Mouse (Mus musculus): ENCODE measurements at regions not wholly inside any gene's neighbourhood (a gene's known extent, or its start where the extent isn't known, plus 50 kb on each side); places are given as distances from the start of the nearest gene placed in this dataset.

DNA sequence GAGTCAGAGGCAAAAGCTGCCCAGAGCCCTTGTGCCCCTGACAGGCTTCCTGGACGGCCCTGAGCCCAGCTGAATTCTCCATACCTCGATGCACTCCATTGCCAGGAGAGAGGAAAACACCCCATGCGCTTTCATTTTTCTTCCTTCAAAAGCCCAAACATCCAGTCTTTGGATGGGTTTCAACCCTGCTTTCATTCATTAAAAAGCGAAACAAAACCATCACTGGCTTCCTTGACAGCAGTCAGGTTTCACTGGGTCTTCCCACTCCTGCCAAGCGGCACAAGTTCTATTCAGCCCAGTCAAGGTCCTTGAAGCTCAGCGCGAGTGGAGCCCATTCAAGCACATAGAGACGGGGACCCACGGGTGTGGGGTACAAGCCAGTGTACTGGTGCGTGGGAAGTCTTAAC is 348.8 kb downstream of the Ankrd50 start:
- H3K4me1 ChIP-seq (ENCODE audit: control insufficient read depth in 1 of 2, insufficient read depth in 2 of 2, low read length in 2 of 2) = no peaks in the 10 kb centered on the region
- no peaks in the 10 kb centered on the region; a peak in 1 of 4 replicates for H3K27me3 ChIP-seq (ENCODE audit: control insufficient read depth in 1 of 2, insufficient read depth in 2 of 2, low read length in 2 of 2)
- no peak overlapping the region for H3K4me3 ChIP-seq (ENCODE audit: control insufficient read depth in 1 of 2, insufficient read depth in 1 of 2, low read depth in 2 of 2, low read length in 2 of 2)
- H3K9ac ChIP-seq (ENCODE audit: control insufficient read depth, low read depth, low read length, poor library complexity, severe bottlenecking) = no peak overlapping the region
- H3K27ac ChIP-seq (ENCODE audit: control insufficient read depth, low read depth, low read length) = no peak overlapping the region
- TF ChIP-seq TBP (IDR thresholded peaks at IDR 0.05; ENCODE audit: low read depth, low read length) (no peak), MXI1 (IDR thresholded peaks at IDR 0.05; ENCODE audit: low read depth, low read length) (no peak), GATA1 (IDR thresholded peaks at IDR 0.05; ENCODE audit: low read depth, low read length) (no peak), RCOR1 (IDR thresholded peaks at IDR 0.05; ENCODE audit: low read depth, low read length) (no peak), TCF12 (IDR thresholded peaks at IDR 0.05; ENCODE audit: low read depth, low read length) (no peak), MYC (IDR thresholded peaks at IDR 0.05; ENCODE audit: low read depth, low read length) (no peak)
- DNase-seq (ENCODE audit: low read depth, low spot score) = no peak
- no peaks in the 10 kb centered on the region for H3K9me3 ChIP-seq (replicated peaks; ENCODE audit: insufficient read depth, low read length)
- H3K79me2 ChIP-seq (ENCODE audit: control insufficient read depth, insufficient read depth, low read length, poor library complexity) = no peaks in the 10 kb centered on the region
- no peaks in the 10 kb centered on the region for H3K36me3 ChIP-seq (ENCODE audit: control insufficient read depth in 1 of 2, insufficient read depth in 2 of 2, low read length in 2 of 2)

- H3K27me3 ChIP-seq (ENCODE audit: control insufficient read depth in 1 of 2, insufficient read depth in 2 of 2, low read length in 2 of 2) = no peaks in the 10 kb centered on the region
- H3K36me3 ChIP-seq (ENCODE audit: control insufficient read depth in 1 of 2, insufficient read depth in 2 of 2, low read length in 2 of 2) = no peaks in the 10 kb centered on the region
- no peaks in the 10 kb centered on the region for H3K9me3 ChIP-seq (replicated peaks; ENCODE audit: insufficient read depth, low read length)
- no peak overlapping the region for H3K9ac ChIP-seq (ENCODE audit: control insufficient read depth, low read depth, low read length, poor library complexity, severe bottlenecking)
- no peak overlapping the region for H3K27ac ChIP-seq (ENCODE audit: control insufficient read depth, low read depth, low read length)
- TF ChIP-seq RCOR1 (IDR thresholded peaks at IDR 0.05; ENCODE audit: low read depth, low read length) (no peak), USF2 (IDR thresholded peaks at IDR 0.05; ENCODE audit: borderline replicate concordance in 1 of 2, insufficient read depth in 1 of 2, low read depth in 1 of 2, low read length in 2 of 2) (no peak), MEF2A (IDR thresholded peaks at IDR 0.05; ENCODE audit: extremely low read depth, insufficient replicate concordance, low read depth, low read length, poor library complexity, severe bottlenecking) (no peak), ZKSCAN1 (IDR thresholded peaks at IDR 0.05; ENCODE audit: low read depth, low read length) (no peak), SIN3A (IDR thresholded peaks at IDR 0.05; ENCODE audit: low read length) (no peak), ZC3H11A (IDR thresholded peaks at IDR 0.05; ENCODE audit: low read depth, low read length) (no peak), TAL1 (IDR thresholded peaks at IDR 0.05; ENCODE audit: low read length) (no peak), CHD2 (IDR thresholded peaks at IDR 0.05; ENCODE audit: low read length) (no peak), GATA1 (IDR thresholded peaks at IDR 0.05; ENCODE audit: low read depth, low read length) (no peak), GABPA (IDR thresholded peaks at IDR 0.05; ENCODE audit: low read depth, low read length) (no peak), KAT2A (conservative IDR thresholded peaks at IDR 0.05; ENCODE audit: low read depth, low read length) (no peak), MAZ (IDR thresholded peaks at IDR 0.05; ENCODE audit: low read depth, low read length) (no peak), TBP (IDR thresholded peaks at IDR 0.05; ENCODE audit: low read depth, low read length) (no peak)
- no peak for DNase-seq (ENCODE audit: low read depth, low spot score)
- no peak overlapping the region for H3K4me3 ChIP-seq (ENCODE audit: control insufficient read depth in 1 of 2, insufficient read depth in 1 of 2, low read depth in 2 of 2, low read length in 2 of 2)
- no peaks in the 10 kb centered on the region for H3K79me2 ChIP-seq (ENCODE audit: control insufficient read depth, insufficient read depth, low read length, poor library complexity)
- H3K4me1 ChIP-seq (ENCODE audit: control insufficient read depth in 1 of 2, insufficient read depth in 2 of 2, low read length in 2 of 2) = no peaks in the 10 kb centered on the region
Observed at GRCm38 (mm10) chr3:38134425-38134824, 350.2 kb downstream of the Ankrd50 start.
